Mouse (Mus musculus): ENCODE measurements around the gene Lamb3. TPM values are rescaled to one million over a fixed set of nuclear protein-coding genes. Genes with fewer than 3 reads are reported as not detected.

The Lamb3 gene
- polyA plus RNA-seq, 1 experiment from 2014 or later: 0.62 TPM

- H3K27me3 ChIP-seq: no peaks in the 10 kb centered on the region
- no peaks in the 10 kb centered on the region for H3K36me3 ChIP-seq
- H3K9me3 ChIP-seq: no peaks in the 10 kb centered on the region
- H3K4me3 ChIP-seq: no peak overlapping the region
- no peak overlapping the region for H3K9ac ChIP-seq (replicated peaks)
- peaks cover 29% of the 10 kb centered on the region for H3K4me1 ChIP-seq
- H3K27ac ChIP-seq (replicated peaks): peak overlapping the region; percentile 0; the same call in 1 of the 2 replicates
- ATAC-seq (replicated peaks): peak; percentile 28; the same call in 1 of the 2 replicates
- WGBS: 2% methylated on average over 3 of the region's 3 CpGs
- no peak overlapping the region for H3K4me2 ChIP-seq (replicated peaks)
These were observed 182.0 kb downstream of the Lamb3 start for GRCm38 (mm10) chr1:193389505-193389904.

GRCm38 (mm10) chr1:193390004-193390403 is 182.5 kb downstream of the Lamb3 start:
- Histone ChIP-seq H3K9ac (replicated peaks) (no peak overlapping the region), H3K4me2 (replicated peaks) (no peak overlapping the region), H3K36me3 (no peaks in the 10 kb centered on the region), H3K27me3 (no peaks in the 10 kb centered on the region), H3K4me3 (no peak overlapping the region), H3K9me3 (no peaks in the 10 kb centered on the region), H3K27ac (replicated peaks) (0 out of 2 replicates have a peak overlapping the region, but pooled peaks have one; percentile 0), H3K4me1 (peaks cover 29% of the 10 kb centered on the region)
- ATAC-seq (replicated peaks): no peak
- 35% methylated on average over 12 of the region's 12 CpGs for WGBS

- H3K4me2 ChIP-seq (replicated peaks): no peak overlapping the region
- no peaks in the 10 kb centered on the region for H3K9me3 ChIP-seq
- H3K27me3 ChIP-seq: no peaks in the 10 kb centered on the region
- ATAC-seq (replicated peaks): no peak
- H3K27ac ChIP-seq (replicated peaks): no peak overlapping the region
- H3K4me1 ChIP-seq: peaks cover 12% of the 10 kb centered on the region
- 81% methylated on average over 3 of the region's 3 CpGs for WGBS
- H3K9ac ChIP-seq (replicated peaks): no peak overlapping the region
- no peaks in the 10 kb centered on the region for H3K36me3 ChIP-seq
- H3K4me3 ChIP-seq: no peak overlapping the region
These were observed 184.8 kb downstream of the Lamb3 start for GRCm38 (mm10) chr1:193392266-193392665.

Other genes starting within 250 kb of the Lamb3 start
- gene Syt14, start 171.9 kb upstream of the Lamb3 start, polyA plus RNA-seq (2015; fragmentation: Nextera tagmentation; extraction: Ambion mirVana): 8.5 and 8.7 TPM in 2 replicates
- 11.2 and 11.5 TPM in 2 replicates for gene Diexf, start 77.4 kb upstream of the Lamb3 start, polyA plus RNA-seq (2015; fragmentation: Nextera tagmentation; extraction: Ambion mirVana)
- gene Irf6, start 54.6 kb upstream of the Lamb3 start, polyA plus RNA-seq (2015; fragmentation: Nextera tagmentation; extraction: Ambion mirVana): 0.52 and 0.79 TPM in 2 replicates
- gene A130010J15Rik, start 39.7 kb upstream of the Lamb3 start, polyA plus RNA-seq (2015; fragmentation: Nextera tagmentation; extraction: Ambion mirVana): 14.2 and 15.7 TPM in 2 replicates
- gene Traf3ip3, start 6.0 kb upstream of the Lamb3 start, polyA plus RNA-seq (2015; fragmentation: Nextera tagmentation; extraction: Ambion mirVana): 1.3 TPM in 2 replicates
- gene Hsd11b1, start 56.4 kb downstream of the Lamb3 start, polyA plus RNA-seq (2015; fragmentation: Nextera tagmentation; extraction: Ambion mirVana): 0.66 and 0.67 TPM in 2 replicates
- 5.1 and 5.3 TPM in 2 replicates for gene G0s2, start 65.5 kb downstream of the Lamb3 start, polyA plus RNA-seq (2015; fragmentation: Nextera tagmentation; extraction: Ambion mirVana)
- gene Camk1g, start 162.6 kb downstream of the Lamb3 start, polyA plus RNA-seq (2015; fragmentation: Nextera tagmentation; extraction: Ambion mirVana): 43.6 and 44.8 TPM in 2 replicates

Measured in forebrain, embryonic 15.5 days (tissue).